Mouse (Mus musculus): ENCODE results near the gene Gm17304. TPM values are rescaled to one million over a fixed set of nuclear protein-coding genes. Genes with fewer than 3 reads are reported as not detected.

Gm17304 gene
- polyA plus RNA-seq (2016; fragmentation: Nextera tagmentation; extraction: Ambion mirVana): not detected in 2 replicates

DNA sequence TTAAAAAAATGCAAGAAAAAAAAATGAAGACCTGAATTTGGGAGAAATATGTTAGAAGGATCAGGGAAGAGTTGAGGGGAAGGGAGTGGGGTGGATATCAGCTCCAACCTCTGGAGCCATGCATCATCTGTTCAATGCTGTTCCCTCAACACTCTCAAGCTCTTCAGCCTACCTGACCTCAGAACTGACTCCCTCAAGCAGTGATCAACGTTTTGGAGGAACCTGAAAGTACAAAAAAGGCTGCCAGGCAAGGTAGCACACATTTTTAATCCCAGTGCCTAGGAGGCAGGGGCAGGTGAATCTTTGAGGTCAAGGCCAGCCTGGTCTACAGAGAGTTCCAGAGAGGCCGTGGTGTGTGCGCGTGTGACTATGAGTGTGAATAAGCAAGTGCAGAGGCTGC, at the start of gene Gm17304:
Gm17304 (plus strand) TSS at position 301 of the 400 bp plus-strand sequence.
- peaks cover 40% of the 10 kb centered on the region for H3K36me3 ChIP-seq
- DNase-seq (ENCODE audit: low spot score): no peak
- WGBS: 91% methylated on average over 4 of the region's 4 CpGs
- no peak within 1 kb of the TSS for H3K27ac ChIP-seq
- H3K4me1 ChIP-seq (replicated peaks): no peaks in the 10 kb centered on the region
- H3K27me3 ChIP-seq (ENCODE audit: insufficient read depth, poor library complexity, severe bottlenecking): no peaks in the 10 kb centered on the region
- H3K4me3 ChIP-seq: no peak within 1 kb of the TSS
- no peaks in the 10 kb centered on the region for H3K9me3 ChIP-seq

DNA sequence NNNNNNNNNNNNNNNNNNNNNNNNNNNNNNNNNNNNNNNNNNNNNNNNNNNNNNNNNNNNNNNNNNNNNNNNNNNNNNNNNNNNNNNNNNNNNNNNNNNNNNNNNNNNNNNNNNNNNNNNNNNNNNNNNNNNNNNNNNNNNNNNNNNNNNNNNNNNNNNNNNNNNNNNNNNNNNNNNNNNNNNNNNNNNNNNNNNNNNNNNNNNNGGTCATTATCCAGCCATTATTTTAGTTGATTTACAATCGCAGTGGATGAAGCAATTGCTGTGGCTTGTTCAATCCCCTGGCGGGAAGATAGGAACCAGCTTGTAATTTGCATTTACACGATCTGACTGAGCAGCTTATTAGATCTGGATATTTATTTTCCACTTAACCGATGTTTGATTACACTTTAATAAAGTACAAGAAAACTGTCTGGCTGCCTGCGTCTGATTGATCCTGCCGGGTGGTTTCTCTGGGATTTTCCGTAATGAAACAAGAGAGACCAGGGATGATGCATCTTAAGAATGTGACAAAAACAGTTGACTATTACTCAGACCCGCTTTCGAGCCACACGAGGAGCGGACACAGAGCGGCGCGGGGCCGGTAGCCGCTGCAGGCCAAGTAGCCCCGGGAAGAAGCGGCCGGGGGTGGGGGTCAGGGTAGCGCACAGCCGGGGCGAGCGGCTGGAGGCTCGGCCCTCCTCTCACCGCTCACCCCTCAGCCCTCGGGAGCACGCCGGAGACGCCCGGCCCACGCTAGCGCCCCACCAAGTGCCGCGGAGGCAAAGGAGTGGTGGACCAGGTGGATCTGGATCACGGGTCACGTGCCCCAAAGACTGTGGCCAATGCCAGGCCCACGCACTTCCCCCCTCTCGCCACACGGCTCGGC, 48.0 kb upstream of the Gm17304 start:
- Histone ChIP-seq H3K36me3 (no peaks in the 10 kb centered on the region), H3K9me3 (no peaks in the 10 kb centered on the region), H3K27ac (peak overlapping the region; percentile 59; the same call in 1 of the 2 replicates), H3K4me1 (replicated peaks) (peaks cover 32% of the 10 kb centered on the region), H3K27me3 (ENCODE audit: insufficient read depth, poor library complexity, severe bottlenecking) (peaks cover 97% of the 10 kb centered on the region), H3K4me3 (peak overlapping the region; percentile 49)
- DNase-seq (ENCODE audit: low spot score): peak; percentile 26
- 6% methylated on average over 40 of the region's 40 CpGs for WGBS

DNA sequence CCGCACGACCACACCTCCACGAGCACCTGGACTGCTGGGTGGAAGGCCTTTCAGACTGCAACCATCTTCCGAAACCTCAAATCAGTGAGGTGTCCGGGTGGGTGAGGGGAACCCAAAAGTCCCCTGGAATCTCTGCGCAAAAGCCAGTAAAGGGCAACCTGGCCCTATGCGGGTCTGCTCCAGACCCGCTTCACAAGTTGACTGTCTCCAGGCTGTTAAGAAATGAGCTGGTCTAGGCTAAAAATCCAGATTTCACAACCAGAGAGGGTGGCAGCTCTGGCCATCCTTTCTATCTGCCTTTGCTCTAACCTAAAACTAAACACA, 47.4 kb upstream of the Gm17304 start:
- peak; percentile 25 for DNase-seq (ENCODE audit: low spot score)
- Histone ChIP-seq H3K4me3 (peak overlapping the region; percentile 49), H3K27me3 (ENCODE audit: insufficient read depth, poor library complexity, severe bottlenecking) (peaks cover 100% of the 10 kb centered on the region), H3K4me1 (replicated peaks) (peaks cover 35% of the 10 kb centered on the region), H3K9me3 (no peaks in the 10 kb centered on the region), H3K27ac (peak overlapping the region; percentile 59; the same call in 1 of the 2 replicates), H3K36me3 (no peaks in the 10 kb centered on the region)
- WGBS: 12% methylated on average over 8 of the region's 8 CpGs

DNA sequence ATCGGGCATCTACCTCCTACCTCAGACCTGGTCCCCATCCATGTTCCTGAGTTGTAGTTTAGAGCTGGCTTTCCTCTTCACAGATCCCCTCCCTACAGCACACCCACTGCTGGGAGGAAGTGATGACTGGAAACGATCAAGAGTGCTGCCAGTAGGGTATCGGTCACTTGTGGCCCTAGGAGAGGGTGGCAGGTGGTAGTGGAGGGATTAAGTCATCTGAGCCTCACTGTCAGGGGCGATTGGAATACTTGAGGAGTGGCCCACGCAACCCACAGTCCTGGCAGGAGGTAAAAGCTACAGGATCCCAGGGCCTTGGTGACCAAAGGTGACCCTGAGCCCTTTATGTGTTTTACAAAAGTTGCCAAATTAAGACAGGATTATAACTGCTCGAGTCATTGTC, 42.9 kb upstream of the Gm17304 start:
- DNase-seq (ENCODE audit: low spot score): no peak
- peaks cover 12% of the 10 kb centered on the region for H3K4me1 ChIP-seq (replicated peaks)
- H3K9me3 ChIP-seq: no peaks in the 10 kb centered on the region
- H3K27me3 ChIP-seq (ENCODE audit: insufficient read depth, poor library complexity, severe bottlenecking): peaks cover 97% of the 10 kb centered on the region
- WGBS: 46% methylated on average over 6 of the region's 6 CpGs
- no peaks in the 10 kb centered on the region for H3K36me3 ChIP-seq
- no peak overlapping the region for H3K4me3 ChIP-seq
- H3K27ac ChIP-seq: no peak overlapping the region

DNA sequence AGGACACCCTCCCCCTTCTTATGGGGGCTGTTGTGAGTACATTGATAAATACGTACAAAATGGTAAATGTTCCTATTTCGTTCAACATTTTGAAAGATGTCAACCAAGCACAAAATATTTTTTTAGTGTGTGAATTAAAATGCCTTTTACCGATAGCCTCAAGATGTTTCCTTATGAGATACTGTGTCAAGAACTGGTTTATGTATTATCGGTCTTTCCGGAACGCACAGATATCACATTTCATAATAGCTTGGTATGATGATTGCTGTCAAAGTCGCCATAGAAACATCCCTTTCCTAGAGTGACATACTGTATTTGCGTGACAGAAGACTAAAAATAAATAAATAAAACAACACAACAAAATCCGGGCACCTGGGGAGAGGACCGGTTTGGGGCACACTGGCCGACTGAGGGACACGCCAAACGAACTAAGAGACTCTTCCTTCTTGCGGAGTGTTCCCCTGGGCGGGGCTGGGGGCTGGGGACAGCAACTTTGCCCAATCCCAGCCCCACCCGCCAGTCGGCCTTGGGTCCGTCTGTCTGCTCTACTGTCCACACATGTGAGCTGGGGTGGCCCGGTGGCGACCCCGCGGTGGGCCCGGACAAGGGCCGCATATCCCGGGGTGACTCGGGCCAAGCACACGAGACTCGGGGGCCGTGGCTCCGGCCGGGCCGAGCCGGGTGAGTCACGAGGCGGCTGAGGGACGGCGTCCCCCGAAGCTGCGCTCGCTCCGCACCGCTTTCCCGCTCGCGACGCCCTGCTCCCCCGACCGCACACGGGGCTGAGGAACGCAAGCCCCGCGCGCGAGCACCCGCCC, 34.9 kb upstream of the Gm17304 start:
- DNase-seq (ENCODE audit: low spot score): no peak
- 6% methylated on average over 55 of the region's 55 CpGs for WGBS
- H3K27me3 ChIP-seq (ENCODE audit: insufficient read depth, poor library complexity, severe bottlenecking): peaks cover 75% of the 10 kb centered on the region
- H3K36me3 ChIP-seq: no peaks in the 10 kb centered on the region
- H3K27ac ChIP-seq: peak overlapping the region; percentile 87
- no peaks in the 10 kb centered on the region for H3K9me3 ChIP-seq
- peaks cover 15% of the 10 kb centered on the region for H3K4me1 ChIP-seq (replicated peaks)
- peak overlapping the region; percentile 68 for H3K4me3 ChIP-seq

DNA sequence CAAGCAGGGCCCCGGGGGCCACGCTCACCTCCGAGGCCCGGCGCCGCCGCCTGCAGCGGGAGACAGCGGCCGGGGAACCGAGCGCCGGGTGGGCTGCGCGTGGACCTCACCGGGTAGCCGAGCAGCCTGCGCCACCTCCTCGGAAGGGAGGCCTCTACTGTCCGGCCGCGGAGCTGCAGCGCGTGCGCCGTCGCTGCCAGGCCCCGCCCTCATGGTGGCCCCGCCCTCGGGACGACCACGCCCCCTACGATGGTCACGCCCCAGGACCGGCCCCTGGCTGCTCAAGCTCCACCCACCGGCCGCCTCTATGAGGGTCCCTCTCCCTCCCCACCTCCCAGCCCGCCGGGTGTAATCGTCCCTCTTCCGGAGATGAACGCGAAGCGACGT, 34.3 kb upstream of the Gm17304 start:
- Histone ChIP-seq H3K36me3 (no peaks in the 10 kb centered on the region), H3K9me3 (no peaks in the 10 kb centered on the region), H3K4me3 (peak overlapping the region; percentile 68), H3K27ac (peak overlapping the region; percentile 87), H3K27me3 (ENCODE audit: insufficient read depth, poor library complexity, severe bottlenecking) (peaks cover 73% of the 10 kb centered on the region), H3K4me1 (replicated peaks) (peaks cover 15% of the 10 kb centered on the region)
- peak; percentile 90 for DNase-seq (ENCODE audit: low spot score)
- under 1% methylated on average over 45 of the region's 45 CpGs for WGBS

DNA sequence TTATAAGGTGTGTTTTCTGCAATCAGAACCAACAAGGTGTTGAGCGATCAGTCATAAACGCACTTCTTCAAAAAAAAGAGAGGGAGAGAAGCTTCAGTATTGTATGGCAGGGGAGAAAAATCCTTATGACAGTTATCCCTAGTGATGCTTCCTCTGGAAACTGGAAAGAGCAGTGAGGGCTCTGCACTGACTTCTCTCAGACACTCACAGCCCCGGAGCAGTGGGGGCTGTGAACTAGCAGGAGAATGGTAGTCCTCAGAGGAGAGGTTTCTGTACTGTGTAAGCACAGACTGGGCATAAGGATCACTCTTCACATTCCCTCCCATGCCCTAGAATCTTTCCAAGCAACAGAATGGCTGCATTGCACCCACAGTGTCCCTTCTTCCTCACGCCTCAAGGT, 33.8 kb upstream of the Gm17304 start:
- no peak for DNase-seq (ENCODE audit: low spot score)
- no peaks in the 10 kb centered on the region for H3K36me3 ChIP-seq
- 16% methylated on average over 4 of the region's 4 CpGs for WGBS
- H3K9me3 ChIP-seq: no peaks in the 10 kb centered on the region
- H3K27ac ChIP-seq: no peak overlapping the region
- H3K4me3 ChIP-seq: peak overlapping the region; percentile 68
- peaks cover 70% of the 10 kb centered on the region for H3K27me3 ChIP-seq (ENCODE audit: insufficient read depth, poor library complexity, severe bottlenecking)
- peaks cover 15% of the 10 kb centered on the region for H3K4me1 ChIP-seq (replicated peaks)

DNA sequence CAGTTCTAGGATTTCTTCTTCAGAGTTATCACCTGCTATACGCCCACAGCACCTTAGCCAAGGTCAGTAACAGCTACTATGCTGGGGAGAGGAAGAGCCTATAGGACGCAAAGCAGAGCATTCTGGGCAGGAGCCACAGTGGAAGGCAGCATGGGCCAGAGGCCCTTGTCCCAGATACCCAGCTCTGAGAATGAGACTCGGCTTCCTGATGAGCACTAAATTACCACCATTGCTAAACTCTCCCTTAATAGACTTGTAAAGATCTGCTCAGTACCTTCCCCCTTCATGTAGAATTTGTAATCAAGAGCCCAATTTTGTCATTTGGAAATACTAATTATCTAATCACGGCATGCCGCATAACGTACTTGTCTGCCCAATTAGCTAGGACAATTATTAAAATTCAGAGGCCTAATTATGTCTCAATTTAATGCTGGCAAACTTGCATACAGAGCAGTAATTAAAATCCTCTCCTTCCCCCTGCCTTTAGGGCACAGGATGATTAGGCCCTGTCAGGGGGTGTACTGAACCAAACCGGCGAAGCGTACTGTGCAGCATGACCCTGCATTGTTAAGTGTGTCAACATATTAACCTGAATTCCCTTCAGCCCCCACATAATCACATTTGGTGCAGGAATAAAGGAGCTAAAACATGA, 31.5 kb upstream of the Gm17304 start:
- Histone ChIP-seq H3K9me3 (no peaks in the 10 kb centered on the region), H3K4me3 (no peak overlapping the region), H3K27ac (no peak overlapping the region), H3K4me1 (replicated peaks) (peaks cover 21% of the 10 kb centered on the region), H3K27me3 (ENCODE audit: insufficient read depth, poor library complexity, severe bottlenecking) (peaks cover 58% of the 10 kb centered on the region), H3K36me3 (no peaks in the 10 kb centered on the region)
- WGBS: 63% methylated on average over 9 of the region's 9 CpGs
- no peak for DNase-seq (ENCODE audit: low spot score)

DNA sequence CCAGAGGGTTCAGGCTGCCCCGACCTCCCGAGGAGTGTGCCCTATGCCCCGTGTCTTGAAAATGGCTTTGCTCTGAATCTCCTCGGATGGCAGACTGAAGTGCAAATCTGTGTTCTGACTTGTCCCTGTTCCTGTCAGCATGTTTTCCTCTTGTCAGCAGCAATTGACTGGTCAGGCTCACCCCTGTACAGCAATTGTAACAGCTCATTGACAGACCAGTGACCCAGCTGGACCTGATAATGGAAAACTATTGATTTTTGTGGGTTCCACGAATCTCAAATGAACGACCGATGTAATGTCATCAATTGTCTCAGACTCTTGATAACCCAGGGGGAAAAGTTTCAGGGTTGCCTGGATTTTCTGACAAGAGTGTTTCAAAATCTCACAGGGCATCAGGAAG, 28.0 kb upstream of the Gm17304 start:
- no peaks in the 10 kb centered on the region for H3K36me3 ChIP-seq
- no peak for DNase-seq (ENCODE audit: low spot score)
- peaks cover 6% of the 10 kb centered on the region; the same call in 1 of the 2 replicates for H3K4me1 ChIP-seq (replicated peaks)
- no peak overlapping the region for H3K27ac ChIP-seq
- H3K4me3 ChIP-seq: no peak overlapping the region
- WGBS: 82% methylated on average over 7 of the region's 7 CpGs
- peaks cover 28% of the 10 kb centered on the region for H3K27me3 ChIP-seq (ENCODE audit: insufficient read depth, poor library complexity, severe bottlenecking)
- no peaks in the 10 kb centered on the region for H3K9me3 ChIP-seq

DNA sequence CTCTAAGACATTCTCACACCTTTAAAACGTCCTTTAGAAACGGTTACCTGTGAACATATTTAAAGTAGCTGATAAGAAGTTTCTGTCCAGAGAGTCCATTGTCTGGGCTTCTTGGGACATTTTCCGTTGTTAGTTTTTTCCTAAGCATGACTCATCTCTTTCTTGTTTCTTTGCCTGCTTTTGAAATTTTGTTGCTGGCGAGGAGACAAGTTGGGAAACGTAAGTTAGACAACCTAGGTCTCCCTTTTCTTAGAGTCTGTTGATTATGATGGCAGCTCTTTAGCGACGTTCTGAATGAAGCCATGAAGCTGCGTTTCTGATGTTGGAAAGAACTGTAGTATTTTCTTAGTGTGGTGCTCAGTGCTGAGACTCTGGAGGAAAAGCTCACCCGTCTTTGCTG, 19.9 kb upstream of the Gm17304 start:
- DNase-seq (ENCODE audit: low spot score): no peak
- Histone ChIP-seq H3K4me3 (no peak overlapping the region), H3K27me3 (ENCODE audit: insufficient read depth, poor library complexity, severe bottlenecking) (no peaks in the 10 kb centered on the region), H3K4me1 (replicated peaks) (0 out of 2 replicates have a peak, but pooled peaks cover 3% of the 10 kb centered on the region), H3K36me3 (peaks cover 39% of the 10 kb centered on the region), H3K27ac (no peak overlapping the region), H3K9me3 (0 out of 2 replicates have a peak, but pooled peaks cover 3% of the 10 kb centered on the region)
- 95% methylated on average over 9 of the region's 9 CpGs for WGBS

DNA sequence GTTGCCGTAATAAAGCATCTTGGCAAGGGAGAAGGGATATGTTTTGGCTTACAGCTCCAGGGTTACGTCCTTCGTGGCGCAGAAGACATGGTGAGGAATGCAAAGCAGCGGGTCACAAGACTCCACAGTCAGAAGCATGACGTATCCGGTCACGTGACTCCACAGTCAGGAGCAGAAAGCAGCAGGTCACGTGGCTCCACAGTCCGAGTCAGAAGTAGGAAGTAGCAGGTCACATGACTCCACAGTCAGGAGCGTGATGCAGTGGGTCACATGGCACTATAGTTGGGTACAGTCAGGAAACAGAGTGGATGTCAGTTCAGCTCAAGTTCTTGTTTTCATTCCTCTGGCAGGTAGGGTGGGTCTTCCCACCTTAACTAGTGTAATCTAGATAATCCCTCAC, 19.2 kb upstream of the Gm17304 start:
- Histone ChIP-seq H3K36me3 (peaks cover 39% of the 10 kb centered on the region), H3K9me3 (0 out of 2 replicates have a peak, but pooled peaks cover 3% of the 10 kb centered on the region), H3K4me1 (replicated peaks) (0 out of 2 replicates have a peak, but pooled peaks cover 3% of the 10 kb centered on the region), H3K4me3 (no peak overlapping the region), H3K27me3 (ENCODE audit: insufficient read depth, poor library complexity, severe bottlenecking) (no peaks in the 10 kb centered on the region), H3K27ac (no peak overlapping the region)
- DNase-seq (ENCODE audit: low spot score): no peak
- 92% methylated on average over 11 of the region's 11 CpGs for WGBS

DNA sequence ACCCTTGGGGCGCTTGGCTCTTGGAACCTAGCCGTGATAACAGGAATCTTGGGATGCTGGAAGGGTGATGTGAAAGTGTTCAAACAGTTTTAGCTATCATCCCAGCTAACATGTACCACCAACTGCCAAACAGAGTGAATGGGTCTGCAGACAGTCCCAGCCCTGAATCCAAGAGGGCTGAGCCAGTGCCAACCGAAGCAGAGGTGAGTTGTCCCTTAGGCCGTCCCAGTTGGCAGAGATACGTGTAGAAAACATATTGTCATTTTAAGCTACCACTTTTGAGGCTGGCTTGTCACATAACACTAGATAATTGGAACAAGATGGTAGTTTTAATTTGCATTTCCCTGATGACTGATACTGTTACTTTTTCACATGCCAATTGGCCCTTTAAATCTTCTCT, 18.2 kb upstream of the Gm17304 start:
- no peak for DNase-seq (ENCODE audit: low spot score)
- WGBS: 89% methylated on average over 5 of the region's 5 CpGs
- no peak overlapping the region for H3K27ac ChIP-seq

More for the DNA sequence above, 18.2 kb upstream of the Gm17304 start:
- Histone ChIP-seq H3K27me3 (ENCODE audit: insufficient read depth, poor library complexity, severe bottlenecking) (no peaks in the 10 kb centered on the region), H3K4me3 (no peak overlapping the region), H3K4me1 (replicated peaks) (0 out of 2 replicates have a peak, but pooled peaks cover 3% of the 10 kb centered on the region), H3K9me3 (0 out of 2 replicates have a peak, but pooled peaks cover 3% of the 10 kb centered on the region), H3K36me3 (peaks cover 40% of the 10 kb centered on the region)

All from hindbrain, embryonic 10.5 days (tissue).